Mouse (Mus musculus) C2C12 (cell line): Measurements from ENCODE around the gene Galnt7.

ENCODE experiments used
- CEBPB ChIP-seq: IDR thresholded peaks from one replicate; pipeline ENCODE4 v1.6.1; 2011; ENCODE audit warnings: low read depth, mild to moderate bottlenecking, control low read depth, moderate library complexity
- CTCF ChIP-seq: IDR thresholded peaks from one replicate; pipeline ENCODE4 v1.5.1; 2011; ENCODE audit not compliant: control insufficient read depth, insufficient read depth, insufficient read length
- MAX ChIP-seq: IDR thresholded peaks from one replicate; pipeline ENCODE4 v1.6.1; 2011; ENCODE audit warnings: mild to moderate bottlenecking, control low read depth
- MYOD1 ChIP-seq: IDR thresholded peaks from one replicate; pipeline ENCODE4 v1.6.1; 2011; ENCODE audit warnings: low read depth; ENCODE audit not compliant: control insufficient read depth, insufficient read length
- MYOG ChIP-seq: IDR thresholded peaks from one replicate; pipeline ENCODE4 v1.6.1; 2011; ENCODE audit not compliant: control insufficient read depth, insufficient read length; ENCODE audit errors: extremely low read depth
- USF1 ChIP-seq: IDR thresholded peaks from one replicate; pipeline ENCODE4 v1.6.1; 2011; ENCODE audit warnings: low read depth, mild to moderate bottlenecking, control low read depth, moderate library complexity

DNA sequence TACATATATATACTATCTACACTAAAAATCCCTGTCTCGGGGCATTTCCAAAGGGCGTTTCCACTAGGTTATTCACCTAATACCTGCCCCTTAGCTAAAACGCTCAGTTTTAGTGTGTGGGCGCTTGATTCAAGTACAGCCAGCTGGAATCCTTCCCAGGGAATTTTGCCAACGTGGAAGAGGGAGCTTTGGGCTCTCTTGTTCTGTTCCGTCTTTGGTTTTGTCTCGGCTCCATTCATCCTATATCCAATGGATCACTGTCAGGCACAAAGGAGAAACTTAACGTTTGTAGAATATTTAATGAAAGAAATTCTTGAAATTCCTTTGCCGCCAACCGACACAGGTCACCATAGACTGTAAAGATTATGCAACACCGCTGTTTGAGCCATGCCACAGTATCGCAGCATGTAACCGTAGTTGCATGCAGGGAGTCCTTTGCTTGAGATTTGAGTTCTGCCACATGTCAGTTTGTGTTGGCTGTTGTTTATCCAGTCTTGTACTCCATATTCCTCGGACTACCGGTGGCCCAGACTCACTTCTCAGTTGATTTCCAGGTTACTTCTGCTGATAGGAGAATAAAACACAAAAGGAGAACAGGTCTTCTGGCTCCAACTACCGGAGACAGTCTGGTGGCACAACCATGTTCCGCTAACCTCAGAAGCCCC is 153.9 kb downstream of the Galnt7 start:
- TF ChIP-seq CTCF (no peak), MAX (no peak), USF1 (no peak), MYOD1 (no peak), MYOG (no peak), CEBPB (no peak)
